17 mouse cellular contexts compared by ENCODE assay signal in the genomic region with DNA sequence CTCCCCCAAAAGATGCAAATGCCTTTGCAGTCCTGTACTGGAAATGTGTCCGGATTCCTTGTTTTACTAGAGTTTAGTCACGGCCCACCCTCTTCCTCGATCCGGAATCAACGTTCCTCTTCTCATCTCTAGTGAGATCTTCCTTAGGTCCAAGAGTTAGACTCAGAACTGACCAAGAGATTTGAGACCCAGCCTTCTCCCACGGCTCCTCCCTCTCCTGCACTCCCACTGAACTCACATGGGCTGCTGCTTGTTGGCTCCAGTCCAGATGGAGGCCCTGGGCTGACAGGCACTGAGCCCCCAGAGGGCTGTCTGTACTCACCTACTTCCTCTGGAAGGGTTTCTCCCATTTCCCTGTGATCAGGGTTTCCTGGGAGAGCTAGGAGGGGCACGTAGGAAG. TPM values are rescaled to one million over a fixed set of nuclear protein-coding genes. Genes with fewer than 3 reads are reported as not detected.
DNase-seq lines count a peak whose midpoint lies in the region; ATAC-seq lines count a peak whose summit lies in the region.
"Had no signal": no experiment of that assay in that cellular context is flagged by ENCODE, and none has a peak within 500 bp of the region (broad histone marks: within the 10 kb centered on the region; RNA-seq: fewer than 3 reads in every experiment).

No protein-coding gene starts in this region.

- WGBS in heart, embryonic 10.5 days: 72% methylated on average over 7 of the region's 7 CpGs

- intact Hi-C loops in heart, postnatal 25 days (cut with DNase I): no loop called here

- no peak for ATAC-seq in activated CD4-positive, CD25-positive, alpha-beta regulatory T cell, adult 4 months
- ATAC-seq: midbrain, embryonic 16.5 days had no signal

- no peak overlapping the region for H3K4me3 ChIP-seq in heart, embryonic 10.5 days
- H3K4me3 ChIP-seq: limb, embryonic 15.5 days had no signal

- H3K36me3 ChIP-seq in heart, embryonic 10.5 days: no peaks in the 10 kb centered on the region
- H3K36me3 ChIP-seq: limb, embryonic 15.5 days had no signal

- DNase-seq in heart, embryonic 10.5 days (ENCODE audit: low spot score): no peak
- DNase-seq in heart, postnatal 25 days (ENCODE audit: low spot score): no peak
- DNase-seq in kidney, postnatal 14 days: peak; percentile 16
- no peak for DNase-seq in kidney, postnatal 36 days
- DNase-seq in ovary, postnatal 36 days (ENCODE audit: low spot score): peak; percentile 21
- no peak for DNase-seq in ovary, postnatal 10 days (ENCODE audit: low spot score)
- DNase-seq in natural killer cell, adult 2 months (ENCODE audit: low spot score in 2 of 2): no peak
- DNase-seq: cerebellum, adult 11-12 months; spleen, adult 18-20 months had no signal

- no peaks in the 10 kb centered on the region for H3K9me3 ChIP-seq in heart, embryonic 10.5 days
- H3K9me3 ChIP-seq: limb, embryonic 15.5 days had no signal

- H3K27me3 ChIP-seq in heart, embryonic 10.5 days (ENCODE audit: insufficient read depth, poor library complexity, severe bottlenecking): no peaks in the 10 kb centered on the region
- H3K27me3 ChIP-seq: limb, embryonic 15.5 days had no signal

- peak overlapping the region; percentile 47; the same call in 1 of the 2 replicates for H3K27ac ChIP-seq in heart, embryonic 10.5 days
- H3K27ac ChIP-seq: hindbrain, embryonic 14.5 days; limb, embryonic 15.5 days had no signal

- H3K4me1 ChIP-seq in heart, embryonic 10.5 days: peaks cover 18% of the 10 kb centered on the region
- H3K4me1 ChIP-seq: limb, embryonic 15.5 days had no signal

RNA-seq across cellular contexts. Expression of gene Fcgr2b, which starts 13.3 kb away (rescaled TPM):
- polyA plus RNA-seq in heart, embryonic 10.5 days (2016; fragmentation: Nextera tagmentation; extraction: Ambion mirVana): not detected in 2 replicates
- 1 to 10 TPM; 6.9 to 7.1 TPM for total RNA-seq in heart, postnatal 25 days (2021)
- under 1 TPM; 0.20 to 0.94 TPM for polyA plus RNA-seq in activated CD4-positive, CD25-positive, alpha-beta regulatory T cell, adult 4 months (2017; shearing (Covaris generic))

RNA-seq across cellular contexts. Expression of gene Fcrla, which starts 35.7 kb away (rescaled TPM):
- 0.08 TPM in 1 of 2 replicates, not detected in the other for polyA plus RNA-seq in heart, embryonic 10.5 days (2016; fragmentation: Nextera tagmentation; extraction: Ambion mirVana)
- under 1 TPM; 0.45 to 0.73 TPM for total RNA-seq in heart, postnatal 25 days (2021)
- polyA plus RNA-seq in activated CD4-positive, CD25-positive, alpha-beta regulatory T cell, adult 4 months (2017; shearing (Covaris generic)): 1 to 10 TPM in 1 of 2 experiments, not detected in 1; 4.9 TPM
- total RNA-seq: gastrocnemius, adult 8-10 months had no signal
- polyA plus RNA-seq: C2C12; forebrain, embryonic 11.5 days; hindbrain, embryonic 14.5 days; midbrain, embryonic 16.5 days had no signal

RNA-seq across cellular contexts. Expression of gene Fcrlb, which starts 50.3 kb away (rescaled TPM):
- polyA plus RNA-seq in heart, embryonic 10.5 days (2016; fragmentation: Nextera tagmentation; extraction: Ambion mirVana): not detected in 2 replicates
- not detected for total RNA-seq in heart, postnatal 25 days (2021)
- not detected for polyA plus RNA-seq in activated CD4-positive, CD25-positive, alpha-beta regulatory T cell, adult 4 months (2017; shearing (Covaris generic))
- total RNA-seq: adrenal gland, postnatal 36 days; gastrocnemius, adult 8-10 months had no signal
- polyA plus RNA-seq: C2C12; forebrain, embryonic 11.5 days had no signal

RNA-seq across cellular contexts. Expression of gene Fcgr4, which starts 55.6 kb away (rescaled TPM):
- 0.14 TPM in 1 of 2 replicates, not detected in the other for polyA plus RNA-seq in heart, embryonic 10.5 days (2016; fragmentation: Nextera tagmentation; extraction: Ambion mirVana)
- under 1 TPM; 0.34 to 0.52 TPM for total RNA-seq in heart, postnatal 25 days (2021)
- under 1 TPM in 1 of 2 experiments, not detected in 1; 0.40 TPM for polyA plus RNA-seq in activated CD4-positive, CD25-positive, alpha-beta regulatory T cell, adult 4 months (2017; shearing (Covaris generic))
- total RNA-seq: gastrocnemius, adult 8-10 months had no signal

Comparison
In these comparisons a context has a peak if more than half of its experiments do, and no peak if none do; other contexts are left out.
1. DNase-seq: peak in kidney, postnatal 14 days (single experiment) and ovary, postnatal 36 days (single experiment); none in heart, embryonic 10.5 days (single experiment), heart, postnatal 25 days (single experiment), kidney, postnatal 36 days (0 of 2), ovary, postnatal 10 days (single experiment) and natural killer cell, adult 2 months (0 of 2).